Mouse (Mus musculus) embryo, embryonic 10.5 days (tissue): Measurements from ENCODE around the gene Dok3.
"Not testable (repeated sequence)": the region's sequence is repeated elsewhere in the genome, so short reads cannot be mapped to it uniquely, and the experiment has no call there.

Experiments
- DNase-seq: peaks from one replicate; pipeline ENCODE4 v3.0.0-alpha.2; 2015; ENCODE audit warnings: low spot score

The Dok3 gene

DNA sequence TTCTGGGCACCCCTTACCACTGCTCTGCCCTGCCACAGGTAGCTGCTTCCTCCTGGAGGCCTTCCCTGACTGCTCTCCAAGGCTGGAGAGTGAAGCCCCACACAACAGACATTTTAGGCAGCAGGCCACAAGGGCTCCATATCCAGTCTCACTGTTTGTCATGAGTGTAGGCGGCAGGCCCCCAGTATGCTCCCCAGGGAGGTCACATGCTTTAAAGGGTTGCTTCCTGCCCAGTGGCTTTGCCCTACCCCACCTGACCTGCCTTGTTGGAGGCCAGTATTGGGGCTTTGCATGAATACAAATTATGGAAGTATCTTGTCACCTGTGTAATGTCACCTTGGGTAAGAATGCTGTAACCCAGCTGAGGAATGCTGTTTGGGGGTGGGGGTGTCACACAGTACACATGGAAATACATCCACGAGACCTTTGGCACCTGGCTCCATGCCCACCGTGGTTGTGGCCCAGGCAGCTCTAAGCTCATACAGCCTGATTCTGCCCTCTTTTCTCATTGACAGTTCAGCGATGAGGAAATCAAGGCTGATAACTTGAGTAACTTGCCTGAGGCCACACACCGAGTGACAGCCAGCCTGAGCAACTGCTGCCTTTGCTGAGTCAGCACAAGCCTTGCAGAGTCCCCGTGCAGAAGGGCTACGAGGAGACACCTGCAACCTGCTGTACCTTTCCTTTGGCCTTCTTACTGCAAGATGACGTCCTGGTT lies at the start of gene Dok3:
TSS of gene Dok3 (minus strand) at position 99 of the 718 bp plus-strand sequence.
- no peak for DNase-seq

GRCm38 (mm10) chr13:55578086-55578485 lies 49.0 kb upstream of the Dok3 start:
- no peak for DNase-seq

GRCm38 (mm10) chr13:55576872-55577271 lies 47.8 kb upstream of the Dok3 start:
- DNase-seq: not testable (repeated sequence)

- no peak for DNase-seq
These were observed 46.8 kb upstream of the Dok3 start for GRCm38 (mm10) chr13:55575932-55576331.

- DNase-seq: no peak
These were observed 45.2 kb upstream of the Dok3 start for GRCm38 (mm10) chr13:55574321-55574720.

- DNase-seq: no peak
These were observed 44.3 kb upstream of the Dok3 start, which contains the start of gene Tmed9 for GRCm38 (mm10) chr13:55573432-55573831. Tmed9 (plus strand) TSS chr13:55573732.

DNA sequence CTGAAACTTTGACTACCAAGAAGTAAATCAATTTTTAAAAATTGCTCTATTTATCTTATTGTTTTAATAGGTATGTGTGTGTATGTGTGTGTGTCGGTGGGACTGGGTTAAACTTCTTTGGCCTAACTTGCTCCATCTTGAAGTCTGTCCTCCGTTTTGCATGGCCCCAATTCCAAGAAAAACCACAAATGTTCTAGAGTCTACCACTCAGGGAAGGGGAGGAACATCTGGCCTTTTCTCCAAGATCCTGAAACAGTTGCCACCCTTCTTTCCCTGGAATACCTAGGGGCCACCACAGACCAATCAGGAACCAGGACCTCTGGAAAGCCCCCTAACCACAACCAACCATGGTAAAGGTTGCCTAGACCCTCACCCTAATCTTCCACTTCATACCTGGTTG lies 42.9 kb upstream of the Dok3 start:
- DNase-seq: no peak

- peak; percentile 95 for DNase-seq
These were observed 42.1 kb upstream of the Dok3 start, which contains the start of gene Fam193b for GRCm38 (mm10) chr13:55571027-55571751. Fam193b (minus strand) TSS chr13:55571120.

DNA sequence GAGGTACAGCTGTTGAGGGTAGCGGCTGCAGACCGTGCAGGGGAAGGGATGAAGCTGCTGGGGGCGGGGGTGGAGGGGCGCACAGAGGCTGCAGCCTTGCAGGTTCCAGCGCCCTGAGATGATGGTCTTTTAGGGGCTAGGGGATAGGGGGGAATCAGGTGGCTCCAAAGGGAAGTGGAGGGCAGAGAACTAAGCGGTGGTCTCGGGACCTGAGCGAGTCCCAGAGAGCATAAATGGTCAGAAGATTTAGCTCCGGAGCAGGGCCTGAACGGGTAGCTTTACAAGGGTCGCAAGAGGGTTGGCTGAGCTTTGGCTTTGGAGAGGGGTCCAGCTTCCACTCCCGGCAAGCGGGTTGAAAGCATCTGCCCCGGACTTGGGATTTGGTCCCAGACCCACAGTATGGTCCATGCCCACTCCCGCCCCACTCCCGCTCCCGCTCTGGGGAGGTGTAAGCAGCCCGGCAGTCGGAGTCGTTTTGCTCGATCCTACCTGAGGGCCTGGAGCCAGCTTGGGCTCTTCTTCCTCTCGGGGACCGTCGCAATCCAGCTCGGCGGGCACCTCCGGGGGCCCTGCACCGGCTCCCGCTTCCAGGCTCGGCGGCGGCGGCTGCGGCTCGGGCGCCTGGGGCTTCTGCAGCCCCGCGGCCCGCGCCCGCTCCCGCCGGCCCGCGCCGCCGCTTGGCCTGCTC lies 41.3 kb upstream of the Dok3 start:
- peak; percentile 45 for DNase-seq

GRCm38 (mm10) chr13:55569726-55570285 lies 40.7 kb upstream of the Dok3 start:
- peak; percentile 44 for DNase-seq

- not testable (repeated sequence) for DNase-seq
These were observed 39.4 kb upstream of the Dok3 start for GRCm38 (mm10) chr13:55568524-55568923.

DNA sequence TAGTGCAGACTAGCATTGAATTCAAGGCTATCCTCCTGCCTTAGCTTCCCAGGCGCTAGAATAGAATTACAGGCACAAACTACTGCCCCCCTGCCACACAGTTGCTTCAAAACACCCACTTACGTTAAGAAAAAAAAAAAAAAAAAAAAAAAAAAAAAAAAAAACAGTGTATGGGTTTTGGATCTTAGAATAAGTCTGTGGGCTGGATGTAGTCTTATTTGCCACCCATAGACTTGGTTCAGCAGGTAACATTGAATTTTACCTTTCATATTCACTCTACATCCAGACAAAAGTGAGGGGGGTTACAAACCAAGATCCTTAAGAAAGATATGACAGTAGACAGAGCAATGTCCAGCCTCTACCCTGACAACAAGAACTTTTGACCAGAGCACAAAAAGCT lies 38.9 kb upstream of the Dok3 start:
- DNase-seq: no peak

GRCm38 (mm10) chr13:55567001-55567400 lies 37.9 kb upstream of the Dok3 start:
- no peak for DNase-seq

- no peak for DNase-seq
These were observed 34.3 kb upstream of the Dok3 start for GRCm38 (mm10) chr13:55563266-55563879.

GRCm38 (mm10) chr13:55557499-55557898 lies 28.4 kb upstream of the Dok3 start:
- DNase-seq: no peak

- no peak for DNase-seq
These were observed 26.8 kb upstream of the Dok3 start for GRCm38 (mm10) chr13:55555921-55556320.

- DNase-seq: no peak
These were observed 20.0 kb upstream of the Dok3 start for GRCm38 (mm10) chr13:55549061-55549460.

DNA sequence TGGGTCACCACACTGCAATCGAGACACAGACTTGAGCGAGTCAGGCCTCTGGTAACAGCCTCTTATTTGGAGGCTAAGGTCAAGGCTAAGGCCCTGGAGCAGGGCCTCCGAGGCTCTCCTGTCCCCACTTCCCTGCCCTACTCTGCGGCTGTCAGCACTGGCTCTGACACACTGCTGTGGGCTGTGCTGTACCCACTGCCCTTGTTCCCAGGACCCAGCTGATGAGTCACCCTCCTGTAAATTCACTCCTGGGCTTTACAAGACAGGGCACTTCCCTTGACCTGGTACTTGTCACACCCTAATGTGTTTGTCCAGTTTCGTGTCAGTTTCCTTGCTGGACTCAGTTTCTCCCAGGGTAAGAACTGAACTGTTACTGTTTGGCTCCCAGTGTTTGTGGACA lies 19.3 kb upstream of the Dok3 start:
- DNase-seq: no peak

DNA sequence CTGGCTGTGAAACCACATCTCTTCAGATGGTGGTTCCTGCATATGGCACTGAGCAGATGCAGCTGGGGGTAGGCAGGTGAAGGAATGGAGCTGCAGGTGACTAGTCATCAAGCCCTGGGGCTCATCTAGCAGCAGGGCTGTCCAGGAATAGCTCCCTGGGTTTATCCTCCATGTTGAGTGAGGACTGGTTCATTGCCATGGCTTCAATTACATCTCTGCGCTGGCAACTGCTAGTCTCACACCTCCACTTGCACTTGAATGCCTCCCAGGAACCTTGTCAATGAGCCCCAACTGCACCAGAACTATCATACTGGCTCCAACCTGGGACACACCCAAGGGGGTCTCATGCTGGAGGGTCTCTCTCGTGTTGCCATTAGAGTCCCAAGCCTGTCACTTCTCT lies 18.8 kb upstream of the Dok3 start:
- no peak for DNase-seq

DNA sequence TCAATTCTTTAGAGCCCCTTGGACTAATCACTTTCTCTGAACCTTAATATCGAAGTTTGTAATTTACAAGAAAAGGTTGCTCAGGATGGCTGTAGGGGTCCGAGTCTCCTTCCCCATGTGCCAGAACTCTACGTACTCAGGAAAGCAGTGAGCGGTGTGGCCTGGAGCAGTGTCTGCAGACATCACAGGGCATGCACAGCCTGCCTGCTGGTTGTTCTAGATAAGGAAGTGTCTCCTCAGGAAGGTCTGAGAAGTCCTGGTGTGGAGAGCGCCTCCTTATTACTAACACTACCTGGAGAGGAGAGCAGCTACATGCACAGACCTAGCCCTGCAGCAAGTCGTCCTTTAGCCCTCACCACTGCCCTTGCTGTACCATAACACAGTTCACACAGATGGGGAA lies 15.7 kb upstream of the Dok3 start:
- DNase-seq: no peak

- no peak for DNase-seq
These were observed 14.4 kb upstream of the Dok3 start for GRCm38 (mm10) chr13:55543447-55543846.

DNA sequence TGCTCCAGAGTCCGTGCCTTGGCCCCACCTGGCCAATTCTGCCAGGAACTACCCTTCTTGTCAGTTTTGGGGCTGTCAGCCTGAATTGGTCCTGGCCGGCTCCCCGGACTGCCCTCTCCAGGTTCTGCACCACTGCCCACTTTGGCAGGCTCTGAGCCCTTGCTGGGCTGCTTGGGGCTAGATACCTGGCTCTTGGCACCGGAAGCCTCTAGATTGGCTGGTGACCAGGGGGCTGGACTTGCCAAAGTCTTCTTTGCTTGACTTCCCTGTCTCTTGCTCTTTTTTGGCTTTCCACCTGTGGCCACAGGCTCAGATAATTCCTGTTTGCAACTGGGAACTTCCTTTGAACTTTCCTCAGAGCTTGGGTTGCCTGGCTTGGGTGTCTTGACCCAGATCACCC lies 13.8 kb upstream of the Dok3 start:
- no peak for DNase-seq
